Mouse (Mus musculus): ENCODE results near the gene Ctnna3.

The Ctnna3 gene

GRCm38 (mm10) chr10:63710211-63710610, 280.3 kb downstream of the Ctnna3 start:
- DNase-seq (ENCODE audit: low spot score): no peak

- DNase-seq (ENCODE audit: low spot score): no peak
Observed at GRCm38 (mm10) chr10:63712530-63712929, 282.6 kb downstream of the Ctnna3 start.

GRCm38 (mm10) chr10:63714151-63714550, 284.3 kb downstream of the Ctnna3 start:
- no peak for DNase-seq (ENCODE audit: low spot score)

DNA sequence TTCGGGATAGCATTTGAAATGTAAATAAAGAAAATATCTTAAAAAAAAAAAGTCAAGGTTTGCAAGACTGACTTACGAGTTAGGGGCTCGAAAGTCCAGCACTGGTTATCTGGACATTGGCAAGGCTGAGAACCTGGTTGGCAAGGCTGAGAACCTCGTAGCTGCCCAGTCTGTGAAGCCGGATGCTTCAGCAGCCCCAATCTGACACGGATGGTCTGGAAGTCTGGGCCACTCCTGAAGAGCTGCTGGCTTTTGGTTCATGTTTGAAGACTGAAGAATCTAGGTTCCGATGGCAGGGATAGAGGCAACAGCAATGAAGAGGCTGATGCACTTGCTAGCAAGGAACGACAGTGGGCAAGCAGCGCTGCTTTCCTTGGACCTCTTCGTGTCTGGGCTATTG, 339.0 kb downstream of the Ctnna3 start:
- no peak for DNase-seq (ENCODE audit: low spot score)

- DNase-seq (ENCODE audit: low spot score): no peak
Observed at GRCm38 (mm10) chr10:63771656-63772055, 341.8 kb downstream of the Ctnna3 start.

DNA sequence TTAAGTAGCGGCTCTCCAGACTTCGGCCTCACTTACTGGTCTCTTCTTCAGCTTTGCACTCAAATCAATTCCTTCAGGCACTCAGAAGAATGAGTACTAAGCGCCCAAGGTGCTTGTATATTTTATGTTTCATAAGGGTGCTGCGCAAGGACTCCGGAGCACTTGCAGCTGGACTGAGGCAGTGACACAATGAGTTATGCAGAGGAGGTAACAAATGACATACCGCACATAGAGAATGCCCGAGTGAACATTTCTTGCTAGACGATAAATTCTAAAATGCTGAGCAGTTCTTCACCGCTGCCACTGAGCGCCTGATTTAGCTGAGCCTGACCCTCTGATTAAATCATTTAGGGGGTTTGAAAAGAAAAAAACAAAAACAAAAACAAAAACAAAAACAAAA, 342.2 kb downstream of the Ctnna3 start:
- no peak for DNase-seq (ENCODE audit: low spot score)

DNA sequence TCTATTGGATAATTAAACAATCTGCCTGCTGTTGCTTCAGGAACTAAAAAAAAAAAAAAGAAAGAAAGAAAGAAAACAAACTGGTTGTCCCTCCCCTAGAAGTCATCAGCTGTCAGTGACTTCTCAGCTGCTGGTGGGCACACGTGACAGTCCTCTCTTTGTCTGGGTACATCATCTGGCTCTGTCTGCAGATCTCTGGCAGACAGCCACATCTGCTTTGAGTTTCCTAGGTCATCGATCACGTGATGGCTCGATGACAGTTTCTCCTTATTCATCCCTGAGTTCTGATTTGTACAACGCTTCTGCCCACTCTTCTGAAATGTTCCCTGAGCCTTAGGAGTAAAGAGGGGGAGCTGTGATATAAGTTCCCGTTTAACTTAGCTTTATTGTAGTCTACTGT, 352.1 kb downstream of the Ctnna3 start:
- no peak for DNase-seq (ENCODE audit: low spot score)

DNA sequence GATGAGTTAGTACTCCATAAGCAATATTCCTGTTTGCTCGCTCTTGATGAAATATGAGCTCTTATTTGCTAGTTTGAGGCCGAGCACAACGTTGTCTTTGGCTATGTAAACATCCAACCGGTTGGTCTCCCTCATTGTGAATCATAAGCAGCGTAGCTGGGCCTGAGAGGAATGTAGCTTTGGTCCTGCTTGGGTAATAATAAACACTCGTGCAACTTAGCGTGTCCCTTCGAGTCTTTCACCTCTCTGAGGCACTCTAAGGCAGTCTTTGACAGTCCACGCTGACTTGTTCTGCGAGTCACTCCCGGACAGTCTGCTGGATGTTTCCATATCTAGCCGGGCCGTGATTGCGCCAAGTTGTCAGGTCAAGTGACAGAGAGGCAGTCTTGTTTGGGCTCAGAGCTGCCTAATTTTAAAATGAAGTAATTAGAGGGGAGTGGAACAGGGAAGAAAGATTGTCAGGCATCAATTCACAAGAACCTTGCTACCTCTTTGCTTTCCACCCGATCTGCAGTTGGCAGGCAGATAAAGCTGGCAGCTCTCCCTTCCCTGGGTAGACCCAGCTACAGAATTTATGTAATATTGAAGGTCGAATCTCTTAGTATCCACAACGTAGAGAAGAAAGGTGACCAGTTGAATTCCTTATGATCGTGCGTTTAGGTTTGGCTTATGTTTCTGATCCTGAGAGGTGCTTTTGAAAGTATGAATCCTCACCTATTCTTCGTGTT, 355.1 kb downstream of the Ctnna3 start:
- no peak for DNase-seq (ENCODE audit: low spot score)

- DNase-seq (ENCODE audit: low spot score): no peak
Observed at GRCm38 (mm10) chr10:63786390-63786789, 356.5 kb downstream of the Ctnna3 start.

DNA sequence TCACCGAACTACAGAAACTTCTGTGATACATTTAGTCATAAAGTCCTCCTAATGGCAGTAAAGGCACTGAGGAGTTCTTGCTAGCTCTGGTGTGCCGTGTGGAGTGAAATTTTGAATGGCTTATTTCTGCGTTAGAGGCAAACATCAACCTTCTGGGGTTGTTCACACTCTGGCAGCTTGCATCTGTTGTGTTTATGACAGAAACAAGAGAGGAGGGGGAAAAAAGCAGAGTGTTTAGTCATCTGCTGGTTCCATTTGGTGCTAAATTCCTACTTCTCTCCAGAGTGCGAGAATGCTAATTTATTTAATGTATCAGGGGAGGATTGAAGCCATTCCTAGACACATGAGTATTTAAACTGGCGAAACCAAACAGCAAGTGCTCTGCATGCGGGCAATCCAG, 374.0 kb downstream of the Ctnna3 start:
- no peak for DNase-seq (ENCODE audit: low spot score)

DNA sequence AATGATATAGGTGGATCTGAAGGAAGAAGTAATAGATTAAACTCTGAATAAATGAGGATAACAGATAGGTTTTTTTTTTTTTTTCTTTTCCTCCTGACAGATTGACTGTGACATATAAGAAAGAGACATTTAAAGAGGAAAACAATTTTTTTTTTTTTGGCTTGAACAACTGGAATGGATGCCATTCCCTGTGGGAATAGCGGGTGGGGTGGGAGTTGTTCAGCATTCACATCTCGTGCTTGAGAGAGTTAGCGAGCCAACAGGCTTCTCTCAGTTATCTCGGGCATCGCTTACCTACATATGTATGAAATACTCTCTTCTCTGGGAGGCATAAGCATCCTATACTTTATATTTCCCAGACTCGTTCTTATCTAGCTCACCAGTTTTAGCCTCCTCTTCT, 375.7 kb downstream of the Ctnna3 start:
- DNase-seq (ENCODE audit: low spot score): no peak

DNA sequence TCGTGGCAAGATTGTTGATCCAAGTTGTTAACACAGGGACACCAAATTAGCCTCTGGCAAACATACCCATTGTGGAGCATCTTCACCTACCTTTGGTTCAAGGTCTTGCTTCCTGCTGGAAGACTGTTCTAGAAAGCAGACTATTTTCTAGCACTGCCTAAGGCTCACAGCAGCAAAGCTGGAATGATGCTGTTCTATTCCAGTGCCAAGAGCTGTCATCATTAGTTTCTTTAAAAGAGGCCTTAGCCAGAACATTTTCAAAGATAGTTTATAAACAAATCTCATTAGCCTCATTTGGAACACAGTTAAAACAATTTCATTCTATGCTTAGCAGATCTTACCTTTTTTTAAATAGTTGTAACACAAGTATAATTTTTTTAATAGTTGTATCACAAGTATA, 376.4 kb downstream of the Ctnna3 start:
- no peak for DNase-seq (ENCODE audit: low spot score)

DNA sequence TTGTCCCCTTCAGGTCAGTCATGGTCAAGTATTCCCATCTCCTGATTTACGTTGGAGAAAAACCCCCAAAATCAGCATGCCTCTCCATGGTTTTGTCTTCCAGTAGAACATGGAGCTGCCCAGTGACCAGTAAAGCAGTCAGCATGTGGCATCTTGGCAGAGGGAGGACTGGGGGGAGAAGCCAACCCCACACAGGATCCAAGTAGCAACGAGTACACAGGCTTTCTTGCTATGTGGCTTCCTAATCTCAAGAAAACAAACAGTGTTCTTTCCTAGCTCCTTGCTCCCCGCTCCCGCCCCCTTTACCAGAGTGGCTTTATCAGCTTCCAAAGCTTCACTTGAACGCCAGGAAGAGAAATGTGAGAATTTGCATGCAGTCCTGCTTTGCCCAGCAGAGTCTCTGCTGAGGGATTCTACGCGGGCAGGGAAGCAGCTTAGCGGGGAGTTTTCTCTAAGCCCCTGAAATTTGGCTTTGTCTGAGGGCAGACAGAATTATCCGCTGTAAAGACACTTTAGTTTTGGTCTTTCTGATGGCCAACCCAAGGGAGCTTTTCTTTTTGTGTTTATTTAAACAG, 380.2 kb downstream of the Ctnna3 start:
- DNase-seq (ENCODE audit: low spot score): no peak

- DNase-seq (ENCODE audit: low spot score): no peak
Observed at GRCm38 (mm10) chr10:63839011-63839410, 409.1 kb downstream of the Ctnna3 start.

DNA sequence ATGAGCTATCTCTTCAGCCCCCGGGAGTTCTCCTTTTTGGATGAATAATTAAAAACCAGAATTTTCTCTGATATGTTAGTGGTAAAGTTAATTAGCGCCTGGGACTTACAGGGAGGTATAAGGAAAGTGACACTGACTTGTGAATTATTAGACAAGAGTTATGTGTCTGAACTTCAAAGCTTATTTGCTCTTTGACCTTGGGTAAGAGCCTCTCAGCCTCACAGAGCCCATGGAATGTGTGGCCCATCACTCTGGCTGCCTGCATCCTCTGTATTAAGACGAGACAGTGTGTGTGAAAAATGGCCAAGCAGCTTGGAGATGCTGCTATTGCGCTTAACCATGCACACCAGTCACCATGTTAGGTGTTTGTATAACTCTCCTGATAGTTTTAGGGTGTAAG, 422.0 kb downstream of the Ctnna3 start:
- no peak for DNase-seq (ENCODE audit: low spot score)

DNA sequence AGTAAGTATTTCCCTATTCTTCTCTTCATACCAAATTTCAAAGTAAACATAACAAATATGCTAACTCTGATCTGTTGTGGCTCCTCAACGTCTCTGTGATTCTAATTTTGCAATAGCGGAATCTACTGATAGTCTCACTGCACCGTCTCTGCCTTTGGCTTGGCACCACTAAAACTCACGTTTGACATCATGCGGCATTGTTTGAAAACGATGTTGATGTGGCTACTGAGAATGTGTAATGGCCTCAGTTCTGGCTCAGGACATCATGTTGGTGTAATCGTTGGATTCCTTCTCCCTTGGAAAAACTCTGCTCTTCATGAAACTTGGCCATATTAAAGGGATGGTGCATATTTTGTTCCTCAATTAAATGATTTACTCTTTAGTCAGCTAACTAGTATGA, 439.2 kb downstream of the Ctnna3 start:
- DNase-seq (ENCODE audit: low spot score): no peak

- no peak for DNase-seq (ENCODE audit: low spot score)
Observed at GRCm38 (mm10) chr10:63880462-63880903, 450.6 kb downstream of the Ctnna3 start.

GRCm38 (mm10) chr10:63886449-63887088, 456.7 kb downstream of the Ctnna3 start:
- no peak for DNase-seq (ENCODE audit: low spot score)

GRCm38 (mm10) chr10:63894612-63895011, 464.7 kb downstream of the Ctnna3 start:
- no peak for DNase-seq (ENCODE audit: low spot score)

DNA sequence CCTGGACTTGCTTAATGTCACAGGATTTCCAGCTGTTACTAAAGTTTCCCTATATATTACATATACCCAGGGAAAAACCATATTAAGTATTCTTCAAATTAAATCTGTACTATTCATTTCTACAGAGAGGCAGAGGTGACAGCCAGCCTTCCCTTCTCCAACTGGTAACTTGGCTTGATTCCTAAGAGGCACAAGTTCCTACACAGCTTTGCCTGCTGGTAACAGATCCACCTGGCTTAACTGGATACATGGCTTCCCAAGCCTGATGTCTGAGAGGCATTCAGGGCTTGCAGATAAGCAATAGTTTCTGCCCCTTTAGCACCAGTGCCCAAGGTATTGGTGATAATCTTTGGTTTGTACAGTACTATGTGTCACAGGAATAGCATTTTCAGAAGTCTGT, 470.0 kb downstream of the Ctnna3 start:
- DNase-seq (ENCODE audit: low spot score): no peak

DNA sequence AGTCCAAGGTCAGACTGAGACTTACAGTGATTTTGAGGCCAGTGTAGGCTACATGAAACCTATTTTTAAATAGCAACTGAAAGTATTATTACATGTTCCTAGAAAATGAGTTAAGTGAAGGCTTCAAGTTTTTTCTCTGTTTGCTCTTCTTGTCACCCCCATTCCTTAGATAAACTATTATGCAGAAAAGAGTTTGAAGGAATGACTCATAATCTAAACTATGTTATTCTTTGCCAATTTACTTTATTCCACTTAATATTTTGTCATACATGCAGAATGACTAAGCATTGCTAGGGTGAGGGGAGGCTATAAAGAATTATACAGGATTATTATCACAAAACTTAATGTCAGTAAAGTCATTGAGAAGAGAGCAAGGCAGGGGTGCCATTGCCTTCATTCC, 479.0 kb downstream of the Ctnna3 start:
- DNase-seq (ENCODE audit: low spot score): no peak

- DNase-seq (ENCODE audit: low spot score): no peak
Observed at GRCm38 (mm10) chr10:63927334-63927733, 497.4 kb downstream of the Ctnna3 start, which contains the start of gene Gm10118. TSS of gene Gm10118 (minus strand) at chr10:63927434.

DNA sequence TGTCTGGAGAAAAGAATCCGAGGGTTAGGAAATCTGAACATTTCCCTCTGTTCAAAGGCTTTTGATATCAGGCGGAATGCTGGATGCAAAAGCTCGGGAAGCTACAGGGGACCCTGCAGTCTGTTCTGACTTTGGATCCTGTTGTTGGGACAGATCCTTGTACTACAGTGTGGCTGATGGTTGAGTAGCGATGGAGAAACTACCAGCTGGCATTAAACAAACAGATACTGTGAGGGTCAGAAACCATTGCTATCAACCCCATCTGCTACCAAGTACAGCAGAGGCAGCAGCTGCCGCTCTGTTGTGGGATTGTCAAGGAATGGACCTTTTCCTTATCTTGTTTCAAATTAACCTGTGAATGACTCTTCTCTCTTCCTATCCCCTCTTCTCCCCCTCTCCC, 504.0 kb downstream of the Ctnna3 start:
- DNase-seq (ENCODE audit: low spot score): no peak
